Mouse (Mus musculus) G1E-ER4 (cell line): ENCODE data around the gene Ms4a4d. TPM values are rescaled to one million over a fixed set of nuclear protein-coding genes. Genes with fewer than 3 reads are reported as not detected.

ENCODE experiments used
- GATA1 ChIP-seq: IDR thresholded peaks from one replicate; pipeline ENCODE4 v1.8.0; 2012; ENCODE audit warnings: low read length, inconsistent platforms
- polyA plus RNA-seq: library from polyadenylated mRNA; stranded (reverse); fragments of >175 nt; gene quantifications from 2 replicates; pipeline ENCODE4 v1.2.3, GENCODE M21; 2012

Gene Ms4a4d
- not detected in 2 replicates for polyA plus RNA-seq

- no peak for TF ChIP-seq GATA1
These were observed at the start of gene Ms4a4d for GRCm38 (mm10) chr19:11536593-11536992. Gene Ms4a4d, plus strand, starts transcription at chr19:11536801.

GRCm38 (mm10) chr19:11491406-11492189, 45.0 kb upstream of the Ms4a4d start:
- no peak for TF ChIP-seq GATA1

GRCm38 (mm10) chr19:11492671-11493070, 43.9 kb upstream of the Ms4a4d start:
- no peak for TF ChIP-seq GATA1

GRCm38 (mm10) chr19:11494519-11494918, 42.1 kb upstream of the Ms4a4d start:
- no peak for TF ChIP-seq GATA1

DNA sequence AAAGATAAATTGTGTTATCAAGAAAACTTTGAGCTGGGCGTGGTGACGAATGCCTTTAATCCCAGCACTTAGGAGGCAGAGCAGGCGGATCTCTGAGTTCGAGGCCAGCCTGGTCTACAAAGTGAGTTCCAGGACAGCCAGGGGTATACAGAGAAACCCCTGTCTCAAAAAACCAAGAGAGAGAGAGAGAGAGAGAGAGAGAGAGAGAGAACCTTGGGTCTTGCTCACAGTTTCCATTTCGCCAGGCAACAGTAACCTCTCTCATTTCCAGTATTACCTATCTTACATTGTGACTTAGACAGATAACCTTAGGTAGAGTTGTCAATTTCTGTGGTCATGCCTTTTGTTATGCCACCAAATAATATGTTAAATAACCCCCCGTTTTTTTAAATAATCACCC, 40.2 kb upstream of the Ms4a4d start:
- TF ChIP-seq GATA1 = no peak

DNA sequence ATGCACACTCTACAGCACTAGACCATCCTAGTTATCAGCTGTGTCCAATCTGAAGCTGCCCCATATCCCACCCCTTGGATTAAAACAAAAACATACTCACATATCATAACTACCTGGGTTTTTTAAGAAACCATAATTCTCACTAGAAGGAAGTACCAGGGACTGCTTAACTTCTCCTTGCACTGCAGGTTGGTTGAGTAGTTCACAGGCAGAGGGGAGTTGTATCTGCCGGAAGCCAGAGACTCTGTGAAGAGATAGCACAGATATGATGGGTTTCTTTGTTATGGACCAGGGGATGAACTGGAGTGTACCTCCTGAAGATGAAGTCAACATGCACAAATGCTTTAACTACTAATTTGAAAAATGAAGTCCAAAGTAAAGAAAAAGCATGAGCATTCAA, 35.8 kb upstream of the Ms4a4d start:
- no peak for TF ChIP-seq GATA1

DNA sequence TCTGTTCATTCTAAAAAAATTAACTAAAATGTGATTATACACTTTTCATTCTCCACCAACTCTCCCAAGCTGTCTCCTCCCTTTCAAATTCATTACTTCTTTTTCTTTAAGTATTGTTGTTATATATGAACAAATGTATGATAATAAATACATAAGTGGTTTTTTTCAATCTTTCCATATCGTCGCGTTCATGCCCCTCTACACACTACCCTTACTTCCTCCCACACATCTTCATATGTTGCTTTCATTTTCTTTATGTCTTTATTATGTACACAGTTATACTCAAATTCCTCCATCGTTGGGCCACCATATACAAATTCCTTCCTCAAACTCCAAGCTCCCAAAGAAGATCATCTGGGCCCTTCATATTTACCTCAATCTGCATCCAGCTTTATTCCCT, 35.3 kb upstream of the Ms4a4d start:
- no peak for TF ChIP-seq GATA1

- no peak for TF ChIP-seq GATA1
These were observed 31.7 kb upstream of the Ms4a4d start for GRCm38 (mm10) chr19:11504857-11505256.

GRCm38 (mm10) chr19:11513458-11513857, 23.1 kb upstream of the Ms4a4d start:
- no peak for TF ChIP-seq GATA1

- TF ChIP-seq GATA1 = no peak
These were observed 20.4 kb upstream of the Ms4a4d start, which contains the start of gene Ms4a6b for GRCm38 (mm10) chr19:11516246-11516645. Gene Ms4a6b, plus strand, starts transcription at chr19:11516512.

DNA sequence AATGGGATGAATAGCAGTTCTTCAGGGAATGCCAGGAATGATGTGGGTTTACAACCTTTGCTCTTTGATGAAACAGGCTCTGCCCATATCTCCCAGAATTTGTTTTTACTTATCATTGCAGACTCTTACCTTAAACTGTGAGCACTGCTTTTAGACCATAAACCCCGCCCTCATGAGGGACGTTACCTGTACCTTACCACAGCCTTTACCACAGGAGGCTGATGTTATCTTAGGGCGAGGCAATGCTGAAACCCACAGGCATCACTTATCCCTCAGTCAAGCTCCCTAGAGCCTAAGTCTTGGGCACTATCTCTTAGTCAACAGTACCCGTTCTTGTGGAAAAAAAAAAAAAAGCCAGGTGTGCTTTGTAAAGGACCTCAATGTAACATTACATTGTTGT, 19.8 kb upstream of the Ms4a4d start:
- no peak for TF ChIP-seq GATA1

DNA sequence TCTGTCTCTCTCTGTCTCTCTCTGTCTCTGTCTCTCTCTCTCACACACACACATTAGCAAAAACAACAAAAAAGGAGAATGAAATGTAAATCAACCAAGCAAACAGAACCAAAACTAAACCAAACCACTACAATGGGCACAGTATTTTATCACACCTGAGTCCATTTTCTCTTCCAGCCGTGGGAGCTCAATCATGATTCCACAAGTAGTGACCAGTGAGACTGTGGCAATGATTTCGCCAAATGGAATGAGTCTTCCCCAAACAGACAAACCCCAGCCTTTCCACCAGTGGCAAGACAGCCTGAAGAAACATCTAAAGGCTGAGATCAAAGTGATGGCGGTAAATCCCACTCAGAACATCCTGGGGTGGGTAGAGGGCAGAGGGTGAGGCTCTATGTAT, 16.5 kb upstream of the Ms4a4d start:
- no peak for TF ChIP-seq GATA1

DNA sequence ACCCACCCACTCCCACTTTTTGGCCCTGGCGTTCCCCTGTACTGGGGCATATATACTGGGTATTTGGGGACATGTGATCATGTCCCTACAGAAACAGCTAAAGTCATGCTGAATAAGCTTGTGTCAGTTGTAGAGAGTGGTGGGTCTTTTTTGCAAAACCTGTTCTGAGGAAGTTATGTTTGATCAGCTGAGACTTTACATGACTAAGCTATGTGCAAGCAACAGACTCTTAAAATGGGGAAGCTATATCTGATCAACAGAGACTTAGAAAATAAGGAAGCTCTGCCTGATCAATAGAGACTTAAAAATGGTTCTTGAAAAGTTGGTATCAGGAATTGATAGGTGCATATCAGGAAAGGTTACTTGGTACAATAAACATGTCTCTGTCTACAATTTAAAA, 3.2 kb upstream of the Ms4a4d start:
- TF ChIP-seq GATA1 = no peak

GRCm38 (mm10) chr19:11533888-11534445, 2.6 kb upstream of the Ms4a4d start:
- no peak for TF ChIP-seq GATA1

DNA sequence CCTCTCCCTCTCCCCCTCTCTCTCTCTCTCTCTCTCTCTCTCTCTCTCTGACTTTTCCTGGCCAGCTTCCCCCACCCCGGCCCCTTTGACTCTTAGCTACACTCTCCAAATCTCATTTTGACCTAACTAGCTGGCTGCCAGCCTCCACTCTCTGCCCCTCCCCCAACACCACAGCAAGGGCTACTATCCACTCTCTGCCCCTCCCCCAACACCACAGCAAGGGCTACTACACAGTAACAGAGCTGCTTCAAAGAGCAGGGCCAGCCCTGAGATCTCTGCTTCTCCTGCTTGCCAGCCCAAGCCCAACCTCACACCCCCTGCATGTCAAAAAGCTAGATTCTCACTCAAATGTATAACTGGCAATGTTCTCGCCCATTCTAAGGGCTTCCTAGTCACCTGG, 735 bp downstream of the Ms4a4d start:
- no peak for TF ChIP-seq GATA1

DNA sequence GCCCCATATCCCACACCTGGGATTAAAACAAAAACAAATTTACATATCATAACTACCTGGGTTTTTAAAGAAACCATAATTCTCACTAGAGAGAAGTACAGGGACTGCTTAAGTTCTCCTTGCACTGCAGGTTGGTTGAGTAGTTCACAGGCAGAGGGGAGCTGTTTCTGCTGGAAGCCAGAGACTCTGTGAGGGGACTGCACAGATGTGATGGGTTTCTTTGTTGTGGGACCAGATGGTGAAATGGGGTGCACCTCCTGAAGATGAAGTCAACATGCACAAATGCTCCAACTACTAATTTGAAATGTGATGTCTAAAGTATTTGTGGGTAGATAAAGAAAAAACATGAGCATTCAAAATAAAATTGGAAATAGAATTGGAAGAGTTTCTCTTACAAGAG, 11.3 kb downstream of the Ms4a4d start:
- no peak for TF ChIP-seq GATA1

DNA sequence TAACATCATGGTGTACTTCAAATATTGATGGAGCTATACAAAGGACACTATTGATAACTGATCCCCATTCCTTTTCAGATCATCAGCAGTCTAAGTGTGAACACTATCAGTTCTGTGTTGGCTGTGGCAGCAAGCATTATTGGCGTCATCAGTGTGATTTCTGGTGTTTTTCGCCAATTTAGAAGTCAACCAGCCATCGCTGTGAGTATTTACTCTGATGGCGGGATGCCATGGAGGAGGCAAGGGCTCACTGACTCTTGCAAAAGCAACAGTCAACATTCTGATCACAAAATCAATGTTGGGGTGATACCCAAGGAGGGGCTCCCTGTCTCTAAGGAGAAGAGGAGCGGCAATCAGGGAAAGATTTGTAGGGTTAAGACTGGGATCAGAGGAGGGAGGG, 18.1 kb downstream of the Ms4a4d start:
- TF ChIP-seq GATA1 = no peak

DNA sequence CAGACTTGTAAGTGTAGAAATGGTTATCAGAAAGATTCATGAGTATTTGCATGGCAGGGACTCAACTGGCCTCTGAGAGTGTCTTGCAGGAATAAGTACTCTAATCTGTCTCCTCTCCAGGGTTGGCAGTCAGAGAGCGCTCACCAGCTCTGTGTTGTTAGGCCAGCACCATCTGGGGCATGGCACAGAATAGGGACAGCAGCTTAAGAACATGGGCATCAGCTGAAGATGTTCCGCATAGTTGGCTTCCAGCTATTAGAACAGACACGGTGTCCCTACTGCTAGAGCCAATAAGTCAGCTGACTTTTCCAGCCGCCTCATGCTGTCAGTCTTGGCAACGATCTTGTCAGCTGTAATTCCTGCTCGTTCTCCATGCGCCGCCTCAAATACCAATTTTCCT, 38.4 kb downstream of the Ms4a4d start:
- no peak for TF ChIP-seq GATA1
